Mouse (Mus musculus): ENCODE data around the gene Tnnt2. TPM values are rescaled to one million over a fixed set of nuclear protein-coding genes. Genes with fewer than 3 reads are reported as not detected.

Gene Tnnt2
- polyA plus RNA-seq, 1 experiment from 2014 or later, result 5.7 TPM

- 78% methylated on average over 20 of the region's 20 CpGs for WGBS
- DNase-seq (ENCODE audit: low spot score) (no peak), ATAC-seq (replicated peaks; ENCODE audit: low FRiP score, low read depth) (no peak; the same call in 1 of the 2 replicates)
- H3K27ac ChIP-seq, result no peak overlapping the region
- TF ChIP-seq CTCF (IDR thresholded peaks at IDR 0.05; ENCODE audit: low read depth), result no peak
- no peak overlapping the region for H3K4me2 ChIP-seq (ENCODE audit: low read length)
- no peak overlapping the region for H3K9ac ChIP-seq (ENCODE audit: low read depth, low read length)
- H3K9me3 ChIP-seq (replicated peaks; ENCODE audit: low read length), result no peaks in the 10 kb centered on the region
- no peaks in the 10 kb centered on the region for H3K4me1 ChIP-seq (replicated peaks; ENCODE audit: insufficient read depth, low read length)
- H3K4me3 ChIP-seq (replicated peaks; ENCODE audit: low read depth, low read length), result no peak overlapping the region
- H3K27me3 ChIP-seq (ENCODE audit: insufficient read depth, low read length), result no peaks in the 10 kb centered on the region
- no peaks in the 10 kb centered on the region for H3K36me3 ChIP-seq (ENCODE audit: insufficient read depth, low read length)
Measured at GRCm38 (mm10) chr1:135889461-135890185, 53.5 kb downstream of the Tnnt2 start.

GRCm38 (mm10) chr1:135891424-135892216, 55.5 kb downstream of the Tnnt2 start:
- no peaks in the 10 kb centered on the region for H3K9me3 ChIP-seq (replicated peaks; ENCODE audit: low read length)
- H3K27me3 ChIP-seq (ENCODE audit: insufficient read depth, low read length), result no peaks in the 10 kb centered on the region
- H3K4me1 ChIP-seq (replicated peaks; ENCODE audit: insufficient read depth, low read length), result no peaks in the 10 kb centered on the region
- WGBS, result 71% methylated on average over 11 of the region's 11 CpGs
- H3K4me3 ChIP-seq (replicated peaks; ENCODE audit: low read depth, low read length), result no peak overlapping the region
- H3K36me3 ChIP-seq (ENCODE audit: insufficient read depth, low read length), result no peaks in the 10 kb centered on the region
- no peak for TF ChIP-seq CTCF (IDR thresholded peaks at IDR 0.05; ENCODE audit: low read depth)
- no peak overlapping the region for H3K9ac ChIP-seq (ENCODE audit: low read depth, low read length)
- no peak overlapping the region for H3K4me2 ChIP-seq (ENCODE audit: low read length)
- H3K27ac ChIP-seq, result no peak overlapping the region
- ATAC-seq (replicated peaks; ENCODE audit: low FRiP score, low read depth), result no peak
- no peak for DNase-seq (ENCODE audit: low spot score)

- H3K36me3 ChIP-seq (ENCODE audit: insufficient read depth, low read length), result no peaks in the 10 kb centered on the region
- DNase-seq (ENCODE audit: low spot score), result no peak
- WGBS, result 68% methylated on average over 6 of the region's 6 CpGs
- ATAC-seq (replicated peaks; ENCODE audit: low FRiP score, low read depth), result no peak
- H3K9ac ChIP-seq (ENCODE audit: low read depth, low read length), result no peak overlapping the region
- H3K9me3 ChIP-seq (replicated peaks; ENCODE audit: low read length), result no peaks in the 10 kb centered on the region
- no peak overlapping the region for H3K4me3 ChIP-seq (replicated peaks; ENCODE audit: low read depth, low read length)
- no peak overlapping the region for H3K27ac ChIP-seq
- TF ChIP-seq CTCF (IDR thresholded peaks at IDR 0.05; ENCODE audit: low read depth), result no peak
- no peaks in the 10 kb centered on the region for H3K27me3 ChIP-seq (ENCODE audit: insufficient read depth, low read length)
- no peak overlapping the region for H3K4me2 ChIP-seq (ENCODE audit: low read length)
- no peaks in the 10 kb centered on the region for H3K4me1 ChIP-seq (replicated peaks; ENCODE audit: insufficient read depth, low read length)
Measured at GRCm38 (mm10) chr1:135892233-135892632, 56.1 kb downstream of the Tnnt2 start.

- H3K27me3 ChIP-seq (ENCODE audit: insufficient read depth, low read length), result no peaks in the 10 kb centered on the region
- H3K36me3 ChIP-seq (ENCODE audit: insufficient read depth, low read length), result no peaks in the 10 kb centered on the region
- no peak overlapping the region for H3K9ac ChIP-seq (ENCODE audit: low read depth, low read length)
- DNase-seq (ENCODE audit: low spot score), result no peak
- H3K9me3 ChIP-seq (replicated peaks; ENCODE audit: low read length), result no peaks in the 10 kb centered on the region
- no peak overlapping the region for H3K4me3 ChIP-seq (replicated peaks; ENCODE audit: low read depth, low read length)
- H3K4me1 ChIP-seq (replicated peaks; ENCODE audit: insufficient read depth, low read length), result no peaks in the 10 kb centered on the region
- 77% methylated on average over 6 of the region's 6 CpGs for WGBS
- no peak overlapping the region for H3K4me2 ChIP-seq (ENCODE audit: low read length)
- TF ChIP-seq CTCF (IDR thresholded peaks at IDR 0.05; ENCODE audit: low read depth), result no peak
- ATAC-seq (replicated peaks; ENCODE audit: low FRiP score, low read depth), result no peak
- H3K27ac ChIP-seq, result no peak overlapping the region
Measured at GRCm38 (mm10) chr1:135892764-135893163, 56.6 kb downstream of the Tnnt2 start.

- WGBS, result 74% methylated on average over 3 of the region's 3 CpGs
- Histone ChIP-seq H3K36me3 (ENCODE audit: insufficient read depth, low read length) (no peaks in the 10 kb centered on the region), H3K9me3 (replicated peaks; ENCODE audit: low read length) (no peaks in the 10 kb centered on the region), H3K9ac (ENCODE audit: low read depth, low read length) (no peak overlapping the region), H3K4me1 (replicated peaks; ENCODE audit: insufficient read depth, low read length) (no peaks in the 10 kb centered on the region), H3K4me2 (ENCODE audit: low read length) (no peak overlapping the region), H3K27me3 (ENCODE audit: insufficient read depth, low read length) (no peaks in the 10 kb centered on the region), H3K27ac (no peak overlapping the region), H3K4me3 (replicated peaks; ENCODE audit: low read depth, low read length) (no peak overlapping the region)
- ATAC-seq (replicated peaks; ENCODE audit: low FRiP score, low read depth) (no peak), DNase-seq (ENCODE audit: low spot score) (no peak)
- TF ChIP-seq CTCF (IDR thresholded peaks at IDR 0.05; ENCODE audit: low read depth), result no peak
Measured at GRCm38 (mm10) chr1:135893377-135893776, 57.2 kb downstream of the Tnnt2 start.

GRCm38 (mm10) chr1:135895367-135895766, 59.2 kb downstream of the Tnnt2 start:
- no peak overlapping the region for H3K4me3 ChIP-seq (replicated peaks; ENCODE audit: low read depth, low read length)
- H3K4me2 ChIP-seq (ENCODE audit: low read length), result no peak overlapping the region
- ATAC-seq (replicated peaks; ENCODE audit: low FRiP score, low read depth), result no peak
- DNase-seq (ENCODE audit: low spot score), result no peak
- WGBS, result 89% methylated on average over 4 of the region's 4 CpGs
- no peaks in the 10 kb centered on the region for H3K36me3 ChIP-seq (ENCODE audit: insufficient read depth, low read length)
- H3K27ac ChIP-seq, result no peak overlapping the region
- TF ChIP-seq CTCF (IDR thresholded peaks at IDR 0.05; ENCODE audit: low read depth), result no peak
- no peaks in the 10 kb centered on the region for H3K4me1 ChIP-seq (replicated peaks; ENCODE audit: insufficient read depth, low read length)
- H3K9me3 ChIP-seq (replicated peaks; ENCODE audit: low read length), result no peaks in the 10 kb centered on the region
- H3K9ac ChIP-seq (ENCODE audit: low read depth, low read length), result no peak overlapping the region
- no peaks in the 10 kb centered on the region for H3K27me3 ChIP-seq (ENCODE audit: insufficient read depth, low read length)
